Mouse (Mus musculus) limb, embryonic 15.5 days (tissue): Measurements from ENCODE around the gene Methig1. TPM values are rescaled to one million over a fixed set of nuclear protein-coding genes. Genes with fewer than 3 reads are reported as not detected.

Source experiments
- ATAC-seq: fragments of 200-750 bp; cut with Nextera tagmentation; 2 replicates; pipeline ENCODE4 v1.8.0; 2017; ENCODE audit warnings: low read depth, moderate TSS enrichment; ENCODE audit not compliant: insufficient number of reproducible peaks, low FRiP score, low TSS enrichment
- H3K27ac ChIP-seq: fragments of 300-500 bp; sonication (generic); 2 replicates; pipeline ENCODE4 v1.5.1; 2015; ENCODE audit warnings: moderate library complexity, mild to moderate bottlenecking, inconsistent platforms
- H3K27me3 ChIP-seq: fragments of 300-500 bp; sonication (generic); 2 replicates; pipeline ENCODE4 v1.6.1; 2015; ENCODE audit warnings: inconsistent platforms
- H3K36me3 ChIP-seq: fragments of 300-500 bp; sonication (generic); 2 replicates; pipeline ENCODE4 v1.6.1; 2015; ENCODE audit warnings: inconsistent platforms
- H3K4me1 ChIP-seq: fragments of 300-500 bp; sonication (generic); 2 replicates; pipeline ENCODE4 v1.6.1; 2015; ENCODE audit warnings: inconsistent platforms
- H3K4me2 ChIP-seq: fragments of 300-500 bp; sonication (generic); 2 replicates; pipeline ENCODE4 v1.6.1; 2015; ENCODE audit warnings: mild to moderate bottlenecking, inconsistent platforms
- H3K4me3 ChIP-seq: fragments of 300-500 bp; sonication (generic); 2 replicates; pipeline ENCODE4 v1.5.1; 2015; ENCODE audit warnings: mild to moderate bottlenecking, inconsistent platforms
- H3K9ac ChIP-seq: fragments of 300-500 bp; sonication (generic); 2 replicates; pipeline ENCODE4 v1.6.1; 2015; ENCODE audit warnings: inconsistent platforms
- H3K9me3 ChIP-seq: fragments of 300-500 bp; sonication (generic); 2 replicates; pipeline ENCODE4 v1.6.1; 2016; ENCODE audit warnings: inconsistent platforms
- WGBS: fragments of 180-500 bp; shearing (Covaris S2); methylation state at CpG from one replicate; pipeline ENCODE4 v1.1.7; 2015; 5-methylcytosine and 5-hydroxymethylcytosine counted together
- polyA plus RNA-seq: library from polyadenylated mRNA; unstranded; fragments of >200 nt; fragmentation: Nextera tagmentation; extraction: Ambion mirVana; gene quantifications from 2 replicates; pipeline ENCODE4 v1.2.1, GENCODE M21; 2015

Gene Methig1
- polyA plus RNA-seq, 1 experiment from 2014 or later, result not detected

DNA sequence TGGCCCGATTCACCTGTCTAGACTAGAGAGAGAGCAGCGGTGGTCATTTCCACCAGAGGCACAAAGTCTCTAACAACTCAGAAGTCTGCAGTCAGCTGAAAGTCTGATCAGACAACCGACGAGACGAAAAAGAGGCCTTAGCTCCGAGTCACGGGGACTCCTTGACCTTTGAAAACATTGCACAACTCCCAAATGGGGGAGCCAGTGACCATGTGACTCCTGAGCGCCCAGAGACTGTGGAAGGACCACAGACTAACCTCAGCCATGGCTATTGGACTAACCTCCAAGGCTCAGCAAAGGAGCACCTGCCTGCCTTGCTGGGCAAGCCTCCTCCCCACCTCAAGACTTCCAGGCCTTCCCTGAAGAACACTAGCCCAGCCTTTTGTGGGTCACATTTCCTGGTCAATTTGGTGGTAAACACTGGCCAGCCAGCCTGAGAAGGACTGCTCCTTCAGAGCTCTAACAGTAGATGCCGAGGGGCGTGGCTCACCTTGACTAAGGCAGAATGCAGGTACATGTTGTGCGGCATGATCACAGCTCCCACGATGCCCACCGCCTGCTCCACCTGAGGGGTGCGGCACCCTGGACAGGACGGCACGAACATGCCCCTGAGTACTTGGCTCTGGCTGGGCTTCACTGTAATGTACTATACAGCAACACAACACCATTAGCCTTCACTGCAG lies 50.5 kb downstream of the Methig1 start:
- Histone ChIP-seq H3K4me1 (no peaks in the 10 kb centered on the region), H3K27me3 (no peaks in the 10 kb centered on the region), H3K27ac (no peak overlapping the region), H3K36me3 (peaks cover 86% of the 10 kb centered on the region), H3K9ac (no peak overlapping the region), H3K9me3 (no peaks in the 10 kb centered on the region), H3K4me2 (no peak overlapping the region), H3K4me3 (no peak overlapping the region)
- no peak for ATAC-seq
- WGBS, result 94% methylated on average over 16 of the region's 16 CpGs

- peaks cover 77% of the 10 kb centered on the region for H3K36me3 ChIP-seq
- no peak for ATAC-seq
- 83% methylated on average over 5 of the region's 5 CpGs for WGBS
- H3K9ac ChIP-seq, result no peak overlapping the region
- H3K27ac ChIP-seq, result no peak overlapping the region
- no peaks in the 10 kb centered on the region for H3K4me1 ChIP-seq
- no peak overlapping the region for H3K4me3 ChIP-seq
- H3K4me2 ChIP-seq, result no peak overlapping the region
- no peaks in the 10 kb centered on the region for H3K9me3 ChIP-seq
- no peaks in the 10 kb centered on the region for H3K27me3 ChIP-seq
Observed at GRCm38 (mm10) chr15:100406088-100406487, 53.1 kb downstream of the Methig1 start.

DNA sequence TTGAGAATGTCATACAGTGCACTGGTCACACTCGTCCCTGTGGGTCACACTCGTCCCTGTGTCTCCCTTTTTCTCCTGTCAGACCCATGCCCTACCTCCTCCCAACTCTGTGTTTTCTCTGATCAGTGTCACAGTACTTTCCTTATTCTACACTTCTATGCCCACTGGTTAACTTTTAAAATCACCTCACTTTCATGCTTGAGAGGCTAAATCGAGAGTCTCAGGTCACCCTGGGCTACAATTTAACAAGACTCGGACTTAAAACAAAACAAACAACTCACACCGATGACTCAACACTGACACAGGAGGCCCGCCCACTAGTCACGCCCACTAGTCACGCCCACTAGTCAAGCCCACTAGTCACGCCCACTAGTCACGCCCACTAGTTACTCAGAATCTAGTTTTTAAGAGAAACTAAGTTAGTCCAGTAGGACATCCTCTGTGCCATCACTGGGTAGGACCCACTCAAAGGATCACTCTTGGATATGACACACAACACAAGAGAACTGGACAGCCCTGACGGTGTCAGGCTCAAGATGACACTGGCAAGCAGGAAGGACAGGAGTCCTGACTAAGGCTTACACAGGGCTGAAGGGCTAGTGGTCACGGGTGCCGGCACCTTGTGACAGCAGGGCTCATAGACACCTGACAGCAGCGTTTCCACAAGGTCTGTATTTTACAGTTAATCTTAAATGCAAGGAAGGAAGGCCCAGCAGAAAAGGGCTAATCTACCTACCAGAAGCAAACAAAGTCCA lies 58.1 kb downstream of the Methig1 start:
- 53% methylated on average over 14 of the region's 14 CpGs for WGBS
- Histone ChIP-seq H3K27me3 (no peaks in the 10 kb centered on the region), H3K4me2 (no peak overlapping the region), H3K4me1 (peaks cover 10% of the 10 kb centered on the region), H3K9ac (no peak overlapping the region), H3K9me3 (no peaks in the 10 kb centered on the region), H3K27ac (no peak overlapping the region), H3K4me3 (no peak overlapping the region), H3K36me3 (peaks cover 31% of the 10 kb centered on the region)
- no peak for ATAC-seq

- Histone ChIP-seq H3K27me3 (no peaks in the 10 kb centered on the region), H3K36me3 (peaks cover 28% of the 10 kb centered on the region), H3K4me1 (peaks cover 15% of the 10 kb centered on the region), H3K4me2 (no peak overlapping the region), H3K9ac (no peak overlapping the region), H3K4me3 (no peak overlapping the region), H3K27ac (no peak overlapping the region), H3K9me3 (no peaks in the 10 kb centered on the region)
- 81% methylated on average over 5 of the region's 5 CpGs for WGBS
- no peak for ATAC-seq
Observed at GRCm38 (mm10) chr15:100411731-100412130, 58.8 kb downstream of the Methig1 start.

DNA sequence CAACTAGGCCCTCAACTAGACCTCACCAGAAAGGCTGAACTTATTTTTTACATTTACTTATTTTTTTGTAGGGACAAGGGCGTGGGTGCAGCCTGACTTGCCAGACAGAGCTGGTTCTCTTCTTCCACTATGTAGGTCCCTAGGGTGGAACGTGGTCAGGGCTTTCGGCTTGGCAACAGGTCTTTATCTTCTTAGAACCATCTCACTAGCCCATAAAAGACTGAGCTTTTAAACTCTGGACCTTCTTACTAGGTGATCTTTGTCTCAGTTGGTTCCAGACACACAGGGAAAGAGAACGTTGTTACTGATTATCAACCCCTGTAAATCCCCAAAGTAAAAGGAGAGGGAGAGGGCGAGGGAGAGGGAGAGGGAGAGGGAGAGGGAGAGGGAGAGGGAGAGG lies 60.4 kb downstream of the Methig1 start:
- Histone ChIP-seq H3K4me1 (peaks cover 26% of the 10 kb centered on the region), H3K27ac (0 out of 2 replicates have a peak overlapping the region, but pooled peaks have one; percentile 27), H3K36me3 (peaks cover 22% of the 10 kb centered on the region), H3K9me3 (no peaks in the 10 kb centered on the region), H3K4me3 (no peak overlapping the region), H3K4me2 (no peak overlapping the region), H3K9ac (no peak overlapping the region), H3K27me3 (no peaks in the 10 kb centered on the region)
- ATAC-seq, result no peak
- WGBS, result 61% methylated on average over 4 of the region's 5 CpGs

DNA sequence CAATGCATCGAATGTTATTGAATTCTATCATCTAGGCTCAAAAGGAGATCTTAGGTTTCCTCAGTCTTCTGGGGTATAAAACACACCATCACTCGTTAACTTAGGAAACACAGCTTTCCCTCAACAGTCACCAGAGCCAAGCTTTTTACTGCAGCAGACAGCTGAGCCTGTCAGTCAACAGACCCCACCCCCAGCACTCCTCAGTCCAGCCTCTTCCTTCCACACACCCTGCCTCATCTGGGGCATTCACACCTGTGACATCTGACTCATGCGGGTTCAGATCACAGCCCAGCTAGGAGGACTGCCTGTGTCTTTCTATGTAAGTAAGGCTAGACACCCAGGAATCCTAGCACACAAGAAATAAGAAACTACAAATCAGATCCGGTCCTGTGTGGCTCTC lies 61.1 kb downstream of the Methig1 start:
- H3K27ac ChIP-seq, result no peak overlapping the region
- no peaks in the 10 kb centered on the region for H3K27me3 ChIP-seq
- peaks cover 26% of the 10 kb centered on the region for H3K4me1 ChIP-seq
- peaks cover 18% of the 10 kb centered on the region for H3K36me3 ChIP-seq
- H3K4me2 ChIP-seq, result no peak overlapping the region
- ATAC-seq, result no peak
- 48% methylated on average over 4 of the region's 4 CpGs for WGBS
- H3K9ac ChIP-seq, result no peak overlapping the region
- H3K9me3 ChIP-seq, result no peaks in the 10 kb centered on the region
- no peak overlapping the region for H3K4me3 ChIP-seq

DNA sequence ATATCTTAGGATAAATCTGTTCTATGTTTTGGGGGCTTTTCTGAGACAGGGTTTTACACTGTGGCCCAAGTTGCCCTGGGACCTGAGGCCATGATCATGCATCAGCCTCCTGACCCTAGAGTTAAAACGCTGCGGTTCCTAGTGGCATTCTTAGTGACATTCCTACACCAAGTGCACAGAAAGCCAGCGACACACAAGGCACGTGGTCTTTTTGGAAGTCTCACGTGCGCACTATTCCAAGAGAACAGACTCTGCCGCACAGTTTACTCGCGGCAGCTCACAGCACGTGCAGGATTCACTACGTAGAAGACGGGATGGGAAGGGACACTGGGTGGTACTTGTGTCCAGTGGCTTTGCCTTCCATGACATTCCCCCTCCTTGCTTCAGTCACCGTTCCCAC lies 62.0 kb downstream of the Methig1 start:
- Histone ChIP-seq H3K27ac (no peak overlapping the region), H3K9ac (no peak overlapping the region), H3K4me3 (no peak overlapping the region), H3K9me3 (no peaks in the 10 kb centered on the region), H3K36me3 (peaks cover 10% of the 10 kb centered on the region; the same call in 1 of the 2 replicates), H3K4me1 (peaks cover 31% of the 10 kb centered on the region), H3K4me2 (no peak overlapping the region), H3K27me3 (no peaks in the 10 kb centered on the region)
- WGBS, result 88% methylated on average over 13 of the region's 13 CpGs
- ATAC-seq, result no peak

DNA sequence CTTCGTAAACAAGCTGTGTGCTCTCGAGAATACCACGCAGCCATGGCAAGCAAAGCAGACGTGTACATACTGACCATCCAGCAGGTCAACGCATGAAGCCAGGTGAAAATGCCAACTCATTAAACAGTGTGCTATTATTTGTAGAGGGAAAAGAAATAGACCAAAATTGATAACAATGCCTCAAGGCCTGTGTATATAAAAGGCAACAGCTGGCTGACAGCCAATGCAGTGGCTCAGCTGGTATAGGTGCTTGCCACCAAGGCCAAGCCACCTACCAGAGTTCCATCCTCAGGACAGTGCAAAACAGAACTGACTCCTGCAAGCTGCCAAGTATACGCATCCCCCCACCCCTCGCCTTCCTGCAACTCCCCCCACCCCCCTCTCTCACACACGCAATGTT lies 62.7 kb downstream of the Methig1 start:
- no peak for ATAC-seq
- H3K4me3 ChIP-seq, result no peak overlapping the region
- no peak overlapping the region for H3K9ac ChIP-seq
- H3K27me3 ChIP-seq, result no peaks in the 10 kb centered on the region
- H3K4me1 ChIP-seq, result peaks cover 35% of the 10 kb centered on the region
- H3K9me3 ChIP-seq, result no peaks in the 10 kb centered on the region
- no peak overlapping the region for H3K4me2 ChIP-seq
- H3K27ac ChIP-seq, result no peak overlapping the region
- 84% methylated on average over 8 of the region's 8 CpGs for whole genome bisulfite sequencing
- peaks cover 4% of the 10 kb centered on the region; the same call in 1 of the 2 replicates for H3K36me3 ChIP-seq

DNA sequence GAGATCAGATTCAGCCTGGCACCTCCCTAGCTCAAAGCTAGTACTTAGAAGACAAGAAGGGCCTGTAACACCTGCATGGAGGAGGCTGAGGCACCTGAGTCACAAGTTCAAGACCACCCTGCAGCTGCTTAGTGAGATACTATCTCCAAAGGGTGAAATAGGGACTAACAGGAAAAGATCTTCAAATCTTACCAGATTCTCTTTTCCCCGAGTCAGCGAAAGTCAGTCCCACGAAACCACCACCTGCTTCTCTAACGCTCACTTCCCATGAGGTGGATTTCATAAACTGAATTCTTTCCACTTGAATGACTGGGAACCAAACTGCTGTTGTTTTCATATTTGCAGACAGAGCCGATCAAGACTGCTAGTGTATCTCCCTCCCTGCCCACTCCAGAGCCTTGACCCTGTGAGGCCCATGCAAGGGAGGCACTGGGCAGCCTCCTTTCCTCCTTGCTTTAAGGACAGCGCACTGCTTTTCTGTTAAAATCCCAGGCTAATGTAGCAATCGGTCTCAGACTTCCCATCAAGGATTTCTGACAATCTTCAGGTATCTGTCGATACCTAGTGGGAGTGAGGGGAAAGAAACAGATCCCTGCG lies 65.0 kb downstream of the Methig1 start:
- H3K4me1 ChIP-seq, result peaks cover 46% of the 10 kb centered on the region
- H3K9me3 ChIP-seq, result no peaks in the 10 kb centered on the region
- WGBS, result 77% methylated on average over 9 of the region's 9 CpGs
- no peak overlapping the region for H3K27ac ChIP-seq
- no peak overlapping the region for H3K4me2 ChIP-seq
- H3K27me3 ChIP-seq, result no peaks in the 10 kb centered on the region
- no peak overlapping the region for H3K4me3 ChIP-seq
- no peak for ATAC-seq
- no peaks in the 10 kb centered on the region for H3K36me3 ChIP-seq
- H3K9ac ChIP-seq, result no peak overlapping the region

- Histone ChIP-seq H3K27ac (no peak overlapping the region), H3K4me2 (no peak overlapping the region), H3K9me3 (no peaks in the 10 kb centered on the region), H3K4me1 (peaks cover 51% of the 10 kb centered on the region), H3K4me3 (no peak overlapping the region), H3K36me3 (no peaks in the 10 kb centered on the region), H3K9ac (no peak overlapping the region), H3K27me3 (peaks cover 7% of the 10 kb centered on the region; the same call in 1 of the 2 replicates)
- ATAC-seq, result no peak
- 56% methylated on average over 8 of the region's 8 CpGs for WGBS
Observed at GRCm38 (mm10) chr15:100419311-100419710, 66.4 kb downstream of the Methig1 start.

GRCm38 (mm10) chr15:100419901-100420745 lies 67.2 kb downstream of the Methig1 start:
- Histone ChIP-seq H3K9me3 (no peaks in the 10 kb centered on the region), H3K4me3 (no peak overlapping the region), H3K4me2 (no peak overlapping the region), H3K36me3 (no peaks in the 10 kb centered on the region), H3K27me3 (peaks cover 9% of the 10 kb centered on the region; the same call in 1 of the 2 replicates), H3K9ac (no peak overlapping the region), H3K4me1 (peaks cover 54% of the 10 kb centered on the region), H3K27ac (no peak overlapping the region)
- no peak for ATAC-seq
- WGBS, result 59% methylated on average over 9 of the region's 9 CpGs
